Mouse (Mus musculus) forebrain, embryonic 11.5 days (tissue): Measurements from ENCODE around the gene Trpm3. TPM values are rescaled to one million over a fixed set of nuclear protein-coding genes. Genes with fewer than 3 reads are reported as not detected.

Experiments used
- ATAC-seq: fragments of 200-750 bp; cut with Nextera tagmentation; replicated peaks from 2 replicates; pipeline ENCODE4 v1.8.0; 2017; ENCODE audit warnings: moderate TSS enrichment; ENCODE audit not compliant: low FRiP score
- DNase-seq: peaks from one replicate; pipeline ENCODE4 v3.0.0-alpha.2; 2017; ENCODE audit warnings: low spot score
- H3K27ac ChIP-seq: fragments of 300-500 bp; sonication (generic); 2 replicates; pipeline ENCODE4 v1.5.1; 2014; ENCODE audit warnings: low read depth, low read length
- H3K27me3 ChIP-seq: fragments of 300-500 bp; sonication (generic); 2 replicates; pipeline ENCODE4 v1.6.1; 2014; ENCODE audit warnings: mild to moderate bottlenecking, low read length, mixed read lengths; ENCODE audit not compliant: control insufficient read depth, insufficient read depth
- H3K36me3 ChIP-seq: fragments of 300-500 bp; sonication (generic); 2 replicates; pipeline ENCODE4 v1.6.1; 2014; ENCODE audit warnings: mild to moderate bottlenecking, low read length, moderate library complexity, mixed read lengths; ENCODE audit not compliant: control insufficient read depth, insufficient read depth
- H3K4me1 ChIP-seq: fragments of 300-500 bp; sonication (generic); replicated peaks from 2 replicates; pipeline ENCODE4 v1.6.1; 2014; ENCODE audit warnings: low read length, mixed read lengths; ENCODE audit not compliant: control insufficient read depth, insufficient read depth
- H3K4me2 ChIP-seq: fragments of 300-500 bp; sonication (generic); 2 replicates; pipeline ENCODE4 v1.6.1; 2014; ENCODE audit warnings: low read depth, mild to moderate bottlenecking, low read length, moderate library complexity, mixed read lengths; ENCODE audit not compliant: severe bottlenecking
- H3K4me3 ChIP-seq: fragments of 300-500 bp; sonication (generic); 2 replicates; pipeline ENCODE4 v1.5.1; 2014; ENCODE audit warnings: low read depth, low read length
- H3K9ac ChIP-seq: fragments of 300-500 bp; sonication (generic); 2 replicates; pipeline ENCODE4 v1.6.1; 2014; ENCODE audit warnings: low read length
- H3K9me3 ChIP-seq: fragments of 300-500 bp; sonication (generic); 2 replicates; pipeline ENCODE4 v1.6.1; 2016; ENCODE audit warnings: low read length, mixed read lengths; ENCODE audit not compliant: control insufficient read depth
- WGBS: fragments of 180-500 bp; shearing (Covaris S2); extraction: QIAGEN DNeasy Blood & Tissue Kit; methylation state at CpG from one replicate; pipeline ENCODE4 v1.1.7; 2014; 5-methylcytosine and 5-hydroxymethylcytosine counted together
- polyA plus RNA-seq: library from polyadenylated mRNA; unstranded; fragments of >200 nt; fragmentation: Nextera tagmentation; extraction: Ambion mirVana; gene quantifications from 2 replicates; pipeline ENCODE4 v1.2.1, GENCODE M21; 2014

The Trpm3 gene
- polyA plus RNA-seq, 1 experiment from 2014 or later: 9.2 TPM

GRCm38 (mm10) chr19:22958414-22958813 is 819.6 kb downstream of the Trpm3 start:
- no peak overlapping the region for H3K9ac ChIP-seq
- DNase-seq (no peak), ATAC-seq (no peak)
- H3K27me3 ChIP-seq: no peaks in the 10 kb centered on the region
- WGBS: 65% methylated on average over 4 of the region's 4 CpGs
- no peaks in the 10 kb centered on the region for H3K9me3 ChIP-seq
- H3K36me3 ChIP-seq: no peaks in the 10 kb centered on the region
- H3K4me3 ChIP-seq: no peak overlapping the region
- H3K4me1 ChIP-seq: peaks cover 2% of the 10 kb centered on the region; the same call in 1 of the 2 replicates
- no peak overlapping the region for H3K27ac ChIP-seq
- H3K4me2 ChIP-seq: no peak overlapping the region

DNA sequence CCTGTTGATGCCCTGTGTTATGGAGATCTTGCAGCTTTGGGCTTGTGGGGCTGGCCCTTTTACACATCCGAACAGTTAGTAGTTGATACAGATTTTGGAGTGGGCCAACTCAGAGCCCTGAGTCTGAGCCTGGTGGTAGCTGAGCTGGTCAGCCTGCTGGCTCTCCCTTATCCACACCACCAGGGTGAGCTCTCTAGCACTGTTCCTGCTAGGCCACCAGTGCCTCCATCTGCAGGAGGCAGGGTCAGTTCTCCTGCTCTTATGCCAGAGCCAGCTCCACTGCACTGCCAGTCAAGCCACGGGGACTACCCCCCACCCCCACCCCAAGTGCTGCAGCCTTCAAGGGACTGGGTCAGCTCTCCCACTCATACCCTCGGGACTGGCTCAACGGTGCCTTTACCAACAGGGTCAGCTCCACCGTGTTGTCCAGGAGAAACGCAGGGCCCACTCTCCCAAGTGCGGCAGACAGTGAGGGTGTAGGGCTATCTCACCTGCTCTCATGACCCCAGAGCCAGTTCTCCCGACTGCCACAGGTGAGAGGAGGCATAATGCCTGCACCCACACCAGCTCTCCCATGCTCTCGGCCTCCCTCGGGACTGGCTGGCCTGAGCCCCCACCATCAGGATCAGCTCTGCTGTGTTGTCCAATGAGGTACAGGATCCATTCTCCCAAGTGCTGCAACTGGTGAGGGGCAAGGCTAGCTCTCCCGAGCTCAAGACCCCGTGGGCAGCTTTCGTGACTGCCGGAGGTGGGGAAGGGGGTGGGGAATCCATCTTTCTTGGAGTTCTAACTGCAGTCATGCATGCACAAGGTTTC is 821.8 kb downstream of the Trpm3 start:
- Histone ChIP-seq H3K9me3 (no peaks in the 10 kb centered on the region), H3K27me3 (no peaks in the 10 kb centered on the region), H3K4me2 (no peak overlapping the region), H3K9ac (no peak overlapping the region), H3K4me3 (no peak overlapping the region), H3K4me1 (peaks cover 2% of the 10 kb centered on the region; the same call in 1 of the 2 replicates), H3K36me3 (no peaks in the 10 kb centered on the region), H3K27ac (no peak overlapping the region)
- no peak for DNase-seq
- WGBS: 79% methylated on average over 14 of the region's 14 CpGs
- ATAC-seq: no peak

DNA sequence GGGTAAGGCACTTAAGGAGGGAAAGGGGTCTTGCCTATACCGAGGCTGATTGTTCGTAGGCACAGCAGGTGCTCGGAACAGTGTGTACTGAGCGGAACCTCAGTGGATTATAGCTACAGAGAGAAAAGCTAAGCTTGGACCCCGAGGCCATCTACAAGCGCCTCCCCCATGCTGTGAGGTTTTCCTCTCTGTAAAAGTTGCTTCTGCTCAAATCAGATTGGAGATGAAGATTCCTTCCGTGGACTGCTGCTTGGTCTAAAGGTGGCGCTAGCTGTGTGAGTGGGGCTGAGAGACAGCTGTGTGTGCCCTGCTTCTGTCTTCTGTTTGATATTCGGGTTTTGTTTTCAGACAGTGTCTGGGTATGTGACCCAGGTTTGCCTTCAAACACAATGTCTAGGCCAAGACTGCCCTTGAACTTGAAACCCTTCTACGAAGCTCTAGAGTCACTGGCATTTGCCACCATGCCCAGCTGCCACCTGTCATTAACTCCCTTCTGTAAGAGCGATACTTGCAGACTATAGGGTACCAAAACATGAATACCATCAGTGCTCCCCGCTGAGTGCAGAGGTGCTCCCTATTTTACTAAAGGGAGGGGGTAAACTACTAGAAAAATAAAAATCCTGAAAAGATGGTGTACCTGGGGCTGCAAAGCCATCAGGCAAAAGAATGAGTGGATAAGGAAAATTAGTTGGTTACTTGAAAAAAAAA is 823.3 kb downstream of the Trpm3 start:
- ATAC-seq (peak; percentile 61), DNase-seq (no peak)
- H3K9me3 ChIP-seq: no peaks in the 10 kb centered on the region
- H3K27ac ChIP-seq: no peak overlapping the region
- H3K4me3 ChIP-seq: no peak overlapping the region
- no peaks in the 10 kb centered on the region for H3K27me3 ChIP-seq
- WGBS: 38% methylated on average over 12 of the region's 12 CpGs
- no peak overlapping the region for H3K9ac ChIP-seq
- H3K36me3 ChIP-seq: no peaks in the 10 kb centered on the region
- peaks cover 2% of the 10 kb centered on the region; the same call in 1 of the 2 replicates for H3K4me1 ChIP-seq
- no peak overlapping the region for H3K4me2 ChIP-seq

GRCm38 (mm10) chr19:22962731-22963130 is 823.9 kb downstream of the Trpm3 start:
- Histone ChIP-seq H3K36me3 (no peaks in the 10 kb centered on the region), H3K9me3 (no peaks in the 10 kb centered on the region), H3K4me2 (no peak overlapping the region), H3K27me3 (no peaks in the 10 kb centered on the region), H3K4me3 (no peak overlapping the region), H3K27ac (no peak overlapping the region), H3K4me1 (peaks cover 2% of the 10 kb centered on the region; the same call in 1 of the 2 replicates), H3K9ac (no peak overlapping the region)
- no peak for DNase-seq
- WGBS: 60% methylated on average over 8 of the region's 8 CpGs
- no peak for ATAC-seq

- Histone ChIP-seq H3K9me3 (no peaks in the 10 kb centered on the region), H3K4me2 (no peak overlapping the region), H3K36me3 (no peaks in the 10 kb centered on the region), H3K4me1 (no peaks in the 10 kb centered on the region; the same call in 1 of the 2 replicates), H3K27ac (no peak overlapping the region), H3K4me3 (no peak overlapping the region), H3K9ac (no peak overlapping the region), H3K27me3 (no peaks in the 10 kb centered on the region)
- ATAC-seq: no peak
- 83% methylated on average over 6 of the region's 6 CpGs for WGBS
- DNase-seq: no peak
Measured at GRCm38 (mm10) chr19:22963726-22964398, 825.0 kb downstream of the Trpm3 start.

GRCm38 (mm10) chr19:22965470-22965869 is 826.6 kb downstream of the Trpm3 start:
- DNase-seq (no peak), ATAC-seq (no peak)
- no peaks in the 10 kb centered on the region for H3K9me3 ChIP-seq
- H3K4me1 ChIP-seq: no peaks in the 10 kb centered on the region; the same call in 1 of the 2 replicates
- no peak overlapping the region for H3K4me2 ChIP-seq
- 89% methylated on average over 6 of the region's 6 CpGs for WGBS
- H3K27ac ChIP-seq: no peak overlapping the region
- no peak overlapping the region for H3K9ac ChIP-seq
- H3K27me3 ChIP-seq: no peaks in the 10 kb centered on the region
- no peaks in the 10 kb centered on the region for H3K36me3 ChIP-seq
- no peak overlapping the region for H3K4me3 ChIP-seq

- WGBS: 82% methylated on average over 3 of the region's 3 CpGs
Measured at GRCm38 (mm10) chr19:22973294-22973693, 834.4 kb downstream of the Trpm3 start.

GRCm38 (mm10) chr19:22973727-22974126 is 834.9 kb downstream of the Trpm3 start:
- Histone ChIP-seq H3K36me3 (no peaks in the 10 kb centered on the region), H3K4me1 (no peaks in the 10 kb centered on the region), H3K4me3 (no peak overlapping the region), H3K27ac (no peak overlapping the region), H3K4me2 (no peak overlapping the region), H3K27me3 (no peaks in the 10 kb centered on the region), H3K9ac (no peak overlapping the region), H3K9me3 (no peaks in the 10 kb centered on the region)
- ATAC-seq (no peak), DNase-seq (no peak)
- 92% methylated on average over 5 of the region's 5 CpGs for WGBS

More at GRCm38 (mm10) chr19:22973294-22973693, 834.4 kb downstream of the Trpm3 start:
- Histone ChIP-seq H3K27ac (no peak overlapping the region), H3K4me1 (no peaks in the 10 kb centered on the region), H3K27me3 (no peaks in the 10 kb centered on the region), H3K9me3 (no peaks in the 10 kb centered on the region), H3K4me3 (no peak overlapping the region), H3K4me2 (no peak overlapping the region), H3K9ac (no peak overlapping the region), H3K36me3 (no peaks in the 10 kb centered on the region)
- DNase-seq (no peak), ATAC-seq (no peak)
